Mouse (Mus musculus): ENCODE data around the gene Podxl2.

GRCm38 (mm10) chr6:88901947-88902820 lies 27.3 kb upstream of the Podxl2 start, which contains the start of gene Tpra1:
- peak; percentile 16; the same call in 1 of the 2 replicates for TF ChIP-seq ZNF384 (IDR thresholded peaks at IDR 0.05; ENCODE audit: low read depth, low read length)
- TF ChIP-seq HCFC1 (IDR thresholded peaks at IDR 0.05; ENCODE audit: borderline replicate concordance, insufficient read depth, low read length), result no peak

All from ES-E14 (cell line).